Mouse (Mus musculus): Measurements from ENCODE around the gene Usp10. TPM values are rescaled to one million over a fixed set of nuclear protein-coding genes. Genes with fewer than 3 reads are reported as not detected.

The Usp10 gene
- polyA plus RNA-seq, 1 experiment from 2014 or later, result 120 TPM

DNA sequence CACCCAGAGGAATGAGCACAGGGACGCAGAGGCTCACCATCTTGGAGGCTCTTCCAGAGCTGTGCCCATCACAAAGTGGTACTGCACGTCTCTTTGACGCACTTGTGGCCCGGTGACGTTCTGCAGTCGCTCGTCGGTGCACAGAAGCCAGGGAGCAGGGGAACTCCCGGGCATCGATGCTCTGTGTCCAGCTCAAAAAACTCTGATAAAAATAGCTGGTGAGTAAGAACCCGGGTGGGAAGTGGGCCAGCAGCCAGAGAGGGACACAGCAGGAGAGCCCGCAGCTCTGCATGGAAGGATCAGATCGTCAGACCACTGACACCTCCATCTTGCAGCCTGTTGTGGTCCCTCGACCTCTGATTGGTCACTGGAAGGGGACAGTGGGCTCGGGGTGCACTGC, 77.9 kb downstream of the Usp10 start:
- Histone ChIP-seq H3K4me3 (ENCODE audit: low read length) (no peak overlapping the region), H3K4me1 (ENCODE audit: control insufficient read depth, insufficient read depth, low read depth, low read length) (peaks cover 8% of the 10 kb centered on the region), H3K9ac (ENCODE audit: low read depth, low read length) (no peak overlapping the region), H3K27ac (ENCODE audit: low read depth, low read length) (no peak overlapping the region), H3K9me3 (ENCODE audit: control insufficient read depth, low read length) (no peaks in the 10 kb centered on the region), H3K4me2 (ENCODE audit: low read length) (no peak overlapping the region), H3K36me3 (ENCODE audit: control insufficient read depth, insufficient read depth, low read length) (no peaks in the 10 kb centered on the region), H3K27me3 (replicated peaks; ENCODE audit: control insufficient read depth, insufficient read depth, low read length) (peaks cover 9% of the 10 kb centered on the region; the same call in 1 of the 2 replicates)
- 65% methylated on average over 15 of the region's 15 CpGs for WGBS
- ATAC-seq, result no peak

DNA sequence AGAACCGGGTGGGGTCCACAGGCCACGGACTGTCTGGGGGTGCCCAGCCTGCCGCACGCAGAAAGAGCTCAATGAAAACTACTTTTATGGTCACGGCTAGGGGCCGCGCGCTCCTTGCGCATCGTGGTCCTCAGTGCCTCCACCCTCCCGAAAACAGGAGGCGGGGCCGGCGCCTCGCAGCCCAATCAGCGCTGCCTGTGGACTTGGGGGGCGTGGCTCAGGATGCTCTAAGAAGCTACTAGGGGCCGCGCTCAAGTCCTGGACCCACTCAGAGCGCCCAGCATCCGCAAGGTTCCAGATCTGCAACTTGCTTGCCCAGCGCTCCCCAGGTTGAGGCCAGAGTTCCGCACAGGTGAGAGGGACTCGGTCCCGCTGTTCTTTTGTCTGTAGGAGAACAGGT, 82.1 kb downstream of the Usp10 start, which contains the start of gene Crispld2:
TSS of gene Crispld2 (plus strand) at position 190 of the 400 bp plus-strand sequence.
- H3K27me3 ChIP-seq (replicated peaks; ENCODE audit: control insufficient read depth, insufficient read depth, low read length), result peaks cover 15% of the 10 kb centered on the region
- peak within 1 kb of the TSS; percentile 38 for H3K4me3 ChIP-seq (ENCODE audit: low read length)
- no peaks in the 10 kb centered on the region for H3K36me3 ChIP-seq (ENCODE audit: control insufficient read depth, insufficient read depth, low read length)
- WGBS, result under 1% methylated on average over 25 of the region's 25 CpGs
- no peaks in the 10 kb centered on the region for H3K9me3 ChIP-seq (ENCODE audit: control insufficient read depth, low read length)
- peak within 1 kb of the TSS; percentile 7; the same call in 1 of the 2 replicates for H3K9ac ChIP-seq (ENCODE audit: low read depth, low read length)
- H3K4me1 ChIP-seq (ENCODE audit: control insufficient read depth, insufficient read depth, low read depth, low read length), result peaks cover 8% of the 10 kb centered on the region
- ATAC-seq, result peak; percentile 94
- peak within 1 kb of the TSS; percentile 62 for H3K4me2 ChIP-seq (ENCODE audit: low read length)
- H3K27ac ChIP-seq (ENCODE audit: low read depth, low read length), result no peak within 1 kb of the TSS

DNA sequence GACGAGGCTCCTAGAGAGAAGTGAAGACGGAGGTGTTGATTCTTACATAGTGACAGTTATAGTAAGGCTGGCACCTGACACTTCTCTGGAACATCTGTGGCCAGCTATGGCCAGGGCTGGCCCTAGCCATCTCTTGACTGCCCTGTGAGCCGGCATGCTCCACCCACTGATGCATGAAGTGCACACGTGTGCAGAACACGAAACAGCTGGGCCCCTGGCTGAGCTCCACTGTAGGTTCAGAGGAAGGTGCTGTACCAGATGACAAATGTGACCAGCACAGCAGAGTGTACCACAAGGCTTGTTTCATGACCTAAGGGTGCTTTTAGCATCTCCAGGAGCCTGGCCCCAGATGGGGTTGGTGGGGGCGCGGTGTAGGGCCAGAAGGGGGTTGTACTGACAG, 84.0 kb downstream of the Usp10 start:
- WGBS, result 73% methylated on average over 7 of the region's 7 CpGs
- ATAC-seq, result no peak

DNA sequence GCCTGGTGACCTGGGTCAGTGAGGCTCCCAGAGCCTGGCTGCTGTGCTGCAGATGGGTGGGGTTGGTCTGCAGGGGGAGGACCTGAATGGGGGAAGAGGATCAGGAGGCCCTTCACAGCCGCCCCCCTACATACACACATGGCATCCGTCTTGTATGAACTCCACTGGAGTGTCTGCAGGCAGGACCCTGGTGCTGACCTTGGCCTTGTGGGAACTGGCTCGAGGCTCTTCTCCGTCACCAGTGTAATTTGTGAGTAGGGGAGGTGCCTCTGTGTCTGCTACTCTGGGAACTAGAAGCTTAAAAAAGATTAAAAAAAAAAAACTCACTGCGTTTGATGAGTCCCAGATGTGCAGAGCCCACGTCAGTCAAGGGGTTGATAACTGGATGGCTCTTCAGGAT, 84.4 kb downstream of the Usp10 start:
- Histone ChIP-seq H3K4me3 (ENCODE audit: low read length) (no peak overlapping the region), H3K27ac (ENCODE audit: low read depth, low read length) (no peak overlapping the region), H3K9ac (ENCODE audit: low read depth, low read length) (no peak overlapping the region), H3K27me3 (replicated peaks; ENCODE audit: control insufficient read depth, insufficient read depth, low read length) (peaks cover 15% of the 10 kb centered on the region), H3K36me3 (ENCODE audit: control insufficient read depth, insufficient read depth, low read length) (no peaks in the 10 kb centered on the region), H3K4me1 (ENCODE audit: control insufficient read depth, insufficient read depth, low read depth, low read length) (peaks cover 8% of the 10 kb centered on the region), H3K9me3 (ENCODE audit: control insufficient read depth, low read length) (no peaks in the 10 kb centered on the region), H3K4me2 (ENCODE audit: low read length) (no peak overlapping the region)
- no peak for ATAC-seq
- WGBS, result 68% methylated on average over 6 of the region's 6 CpGs

More for the DNA sequence above, 84.0 kb downstream of the Usp10 start:
- Histone ChIP-seq H3K9ac (ENCODE audit: low read depth, low read length) (no peak overlapping the region), H3K36me3 (ENCODE audit: control insufficient read depth, insufficient read depth, low read length) (no peaks in the 10 kb centered on the region), H3K4me2 (ENCODE audit: low read length) (no peak overlapping the region), H3K9me3 (ENCODE audit: control insufficient read depth, low read length) (no peaks in the 10 kb centered on the region), H3K4me1 (ENCODE audit: control insufficient read depth, insufficient read depth, low read depth, low read length) (peaks cover 8% of the 10 kb centered on the region), H3K27me3 (replicated peaks; ENCODE audit: control insufficient read depth, insufficient read depth, low read length) (peaks cover 15% of the 10 kb centered on the region), H3K4me3 (ENCODE audit: low read length) (no peak overlapping the region), H3K27ac (ENCODE audit: low read depth, low read length) (no peak overlapping the region)

DNA sequence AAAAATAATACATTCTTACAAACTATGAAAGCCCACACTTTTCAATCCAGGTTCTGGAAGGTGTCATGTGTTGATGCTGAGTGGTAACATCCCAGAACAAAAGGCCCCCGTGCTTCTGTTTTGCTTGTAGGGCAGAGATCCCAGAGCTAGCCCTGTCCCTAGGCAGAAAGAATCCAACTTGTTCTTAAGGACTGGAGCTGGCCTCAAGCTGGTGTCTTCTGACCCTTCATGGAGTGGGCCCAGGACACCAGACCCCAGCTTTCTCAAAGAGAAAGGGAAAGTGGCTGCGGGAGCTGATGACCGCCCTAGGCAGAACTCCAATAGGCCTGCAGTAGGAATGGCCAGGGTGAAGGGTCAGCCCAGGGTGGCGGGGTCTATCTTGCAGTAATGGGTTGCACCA, 87.1 kb downstream of the Usp10 start:
- ATAC-seq, result no peak

DNA sequence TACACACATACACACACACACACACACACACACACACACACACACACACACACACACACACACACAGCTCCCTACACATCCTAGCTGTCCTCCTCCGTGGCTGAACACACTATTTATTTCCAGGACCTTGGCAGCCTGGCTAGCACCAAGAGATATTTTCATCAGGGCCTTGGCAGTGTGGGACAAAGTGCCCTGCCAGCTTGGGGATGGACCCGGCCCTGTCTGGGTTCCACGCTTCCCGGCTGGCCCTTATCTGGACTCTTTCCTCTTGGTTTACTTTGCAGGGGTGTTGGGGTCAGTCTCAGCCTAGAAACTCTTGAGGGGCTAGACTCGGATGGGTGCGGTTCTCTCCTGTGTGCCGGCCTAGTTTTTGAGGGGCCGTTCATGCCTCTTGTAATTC, 90.3 kb downstream of the Usp10 start:
- H3K4me1 ChIP-seq (ENCODE audit: control insufficient read depth, insufficient read depth, low read depth, low read length), result peaks cover 3% of the 10 kb centered on the region
- no peak for ATAC-seq
- no peaks in the 10 kb centered on the region for H3K9me3 ChIP-seq (ENCODE audit: control insufficient read depth, low read length)
- no peak overlapping the region for H3K4me2 ChIP-seq (ENCODE audit: low read length)
- no peaks in the 10 kb centered on the region for H3K27me3 ChIP-seq (replicated peaks; ENCODE audit: control insufficient read depth, insufficient read depth, low read length)
- no peaks in the 10 kb centered on the region for H3K36me3 ChIP-seq (ENCODE audit: control insufficient read depth, insufficient read depth, low read length)
- H3K4me3 ChIP-seq (ENCODE audit: low read length), result no peak overlapping the region
- no peak overlapping the region for H3K9ac ChIP-seq (ENCODE audit: low read depth, low read length)
- no peak overlapping the region for H3K27ac ChIP-seq (ENCODE audit: low read depth, low read length)
- 69% methylated on average over 8 of the region's 8 CpGs for WGBS

More for the DNA sequence above, 87.1 kb downstream of the Usp10 start:
- H3K9me3 ChIP-seq (ENCODE audit: control insufficient read depth, low read length), result no peaks in the 10 kb centered on the region
- H3K9ac ChIP-seq (ENCODE audit: low read depth, low read length), result no peak overlapping the region
- 83% methylated on average over 4 of the region's 4 CpGs for WGBS
- H3K27me3 ChIP-seq (replicated peaks; ENCODE audit: control insufficient read depth, insufficient read depth, low read length), result peaks cover 7% of the 10 kb centered on the region
- peaks cover 3% of the 10 kb centered on the region for H3K4me1 ChIP-seq (ENCODE audit: control insufficient read depth, insufficient read depth, low read depth, low read length)
- no peak overlapping the region for H3K4me3 ChIP-seq (ENCODE audit: low read length)
- H3K36me3 ChIP-seq (ENCODE audit: control insufficient read depth, insufficient read depth, low read length), result no peaks in the 10 kb centered on the region
- H3K27ac ChIP-seq (ENCODE audit: low read depth, low read length), result no peak overlapping the region
- H3K4me2 ChIP-seq (ENCODE audit: low read length), result no peak overlapping the region

DNA sequence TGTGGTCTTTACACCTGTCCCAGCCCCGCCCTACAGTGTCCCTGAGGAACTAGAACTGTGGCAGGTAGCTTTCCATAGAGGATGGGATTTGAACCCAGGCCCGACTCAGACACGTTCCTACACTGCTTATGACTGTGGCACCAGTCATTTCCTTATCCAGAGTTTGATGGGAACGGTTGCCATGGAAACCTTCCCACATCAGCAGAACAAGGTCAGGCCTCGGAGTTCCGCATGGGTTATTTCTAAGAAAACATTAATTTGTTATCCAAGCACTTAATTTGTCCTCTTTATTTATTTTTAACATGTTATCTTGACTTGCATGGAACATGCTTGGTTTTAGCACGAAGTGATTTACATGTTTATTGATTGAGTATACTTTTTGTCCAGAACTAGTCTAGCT, 91.6 kb downstream of the Usp10 start:
- no peak overlapping the region for H3K9ac ChIP-seq (ENCODE audit: low read depth, low read length)
- WGBS, result 58% methylated on average over 7 of the region's 7 CpGs
- no peak overlapping the region for H3K4me3 ChIP-seq (ENCODE audit: low read length)
- no peaks in the 10 kb centered on the region for H3K36me3 ChIP-seq (ENCODE audit: control insufficient read depth, insufficient read depth, low read length)
- ATAC-seq, result no peak
- no peaks in the 10 kb centered on the region for H3K27me3 ChIP-seq (replicated peaks; ENCODE audit: control insufficient read depth, insufficient read depth, low read length)
- no peak overlapping the region for H3K4me2 ChIP-seq (ENCODE audit: low read length)
- H3K9me3 ChIP-seq (ENCODE audit: control insufficient read depth, low read length), result no peaks in the 10 kb centered on the region
- peaks cover 3% of the 10 kb centered on the region for H3K4me1 ChIP-seq (ENCODE audit: control insufficient read depth, insufficient read depth, low read depth, low read length)
- no peak overlapping the region for H3K27ac ChIP-seq (ENCODE audit: low read depth, low read length)

DNA sequence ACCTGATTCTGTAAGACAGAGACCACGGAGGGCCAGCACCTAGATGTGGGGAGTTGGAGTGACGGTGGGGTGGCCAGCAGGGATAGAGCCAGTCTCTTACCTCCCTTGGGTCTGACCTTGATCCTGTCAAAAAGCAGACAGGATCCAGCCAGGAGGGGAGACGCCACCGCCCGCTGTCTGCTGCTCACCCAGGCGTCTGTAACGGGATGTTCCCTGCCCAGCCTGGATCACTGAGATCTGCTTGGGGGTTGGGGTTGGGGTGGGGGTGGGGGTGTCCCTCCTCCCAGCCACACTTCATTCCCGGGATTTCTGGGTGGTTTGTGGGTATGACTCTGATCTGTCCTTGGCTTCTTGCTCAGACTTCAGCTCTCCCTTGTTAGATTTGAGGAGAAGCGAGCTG, 92.2 kb downstream of the Usp10 start:
- ATAC-seq, result no peak
- 63% methylated on average over 9 of the region's 9 CpGs for WGBS
- no peaks in the 10 kb centered on the region for H3K36me3 ChIP-seq (ENCODE audit: control insufficient read depth, insufficient read depth, low read length)
- no peak overlapping the region for H3K27ac ChIP-seq (ENCODE audit: low read depth, low read length)
- H3K27me3 ChIP-seq (replicated peaks; ENCODE audit: control insufficient read depth, insufficient read depth, low read length), result no peaks in the 10 kb centered on the region
- peaks cover 3% of the 10 kb centered on the region for H3K4me1 ChIP-seq (ENCODE audit: control insufficient read depth, insufficient read depth, low read depth, low read length)
- H3K9ac ChIP-seq (ENCODE audit: low read depth, low read length), result no peak overlapping the region
- no peak overlapping the region for H3K4me2 ChIP-seq (ENCODE audit: low read length)
- H3K4me3 ChIP-seq (ENCODE audit: low read length), result no peak overlapping the region
- no peaks in the 10 kb centered on the region for H3K9me3 ChIP-seq (ENCODE audit: control insufficient read depth, low read length)

DNA sequence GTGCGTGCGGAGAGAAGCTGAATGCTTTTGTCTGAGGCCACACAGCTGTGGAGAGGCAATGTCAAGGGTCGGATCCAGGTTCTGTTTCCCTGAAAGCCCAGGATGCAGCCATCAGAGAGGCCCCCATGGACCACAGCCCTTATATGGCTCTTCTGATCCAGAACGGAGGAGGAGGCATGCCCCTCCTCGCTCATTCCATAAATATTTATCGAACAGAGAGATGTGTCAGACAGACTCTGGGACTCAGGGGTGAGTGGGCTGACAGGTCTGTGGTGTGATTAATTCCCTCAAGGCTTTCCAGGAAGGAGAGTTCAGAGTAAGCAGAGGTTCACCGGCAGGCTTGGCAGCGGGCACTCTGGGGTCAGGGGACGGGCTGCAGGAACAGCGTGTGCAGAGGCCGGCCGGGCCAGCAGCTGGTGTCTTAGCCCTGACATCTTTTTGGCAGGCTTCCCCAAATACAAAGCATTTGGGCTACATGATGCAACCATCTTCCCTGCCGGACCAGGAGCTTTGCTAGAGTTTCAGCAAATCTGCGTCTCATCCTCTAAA, 94.1 kb downstream of the Usp10 start:
- H3K4me1 ChIP-seq (ENCODE audit: control insufficient read depth, insufficient read depth, low read depth, low read length), result peaks cover 3% of the 10 kb centered on the region
- H3K4me2 ChIP-seq (ENCODE audit: low read length), result no peak overlapping the region
- no peak overlapping the region for H3K4me3 ChIP-seq (ENCODE audit: low read length)
- H3K27ac ChIP-seq (ENCODE audit: low read depth, low read length), result no peak overlapping the region
- no peaks in the 10 kb centered on the region for H3K9me3 ChIP-seq (ENCODE audit: control insufficient read depth, low read length)
- H3K36me3 ChIP-seq (ENCODE audit: control insufficient read depth, insufficient read depth, low read length), result no peaks in the 10 kb centered on the region
- no peak overlapping the region for H3K9ac ChIP-seq (ENCODE audit: low read depth, low read length)
- H3K27me3 ChIP-seq (replicated peaks; ENCODE audit: control insufficient read depth, insufficient read depth, low read length), result no peaks in the 10 kb centered on the region
- 0 out of 2 replicates have a peak, but pooled peaks have one; percentile 24 for ATAC-seq
- 31% methylated on average over 14 of the region's 14 CpGs for WGBS

Data from hindbrain, embryonic 16.5 days (tissue).